Mouse (Mus musculus) lung, embryonic 14.5 days (tissue): ENCODE results near the gene Pwp2. TPM values are rescaled to one million over a fixed set of nuclear protein-coding genes. Genes with fewer than 3 reads are reported as not detected.
"Not testable (repeated sequence)": the region's sequence is repeated elsewhere in the genome, so short reads cannot be mapped to it uniquely, and the experiment has no call there.

Experiments
- ATAC-seq: fragments of 200-750 bp; cut with Nextera tagmentation; 2 replicates; pipeline ENCODE4 v1.8.0; 2017; ENCODE audit warnings: mild to moderate bottlenecking, moderate TSS enrichment, moderate library complexity; ENCODE audit not compliant: insufficient read depth
- DNase-seq: peaks from one replicate; pipeline ENCODE4 v3.0.0-alpha.2; 2015
- H3K27ac ChIP-seq: fragments of 300-500 bp; sonication (generic); 2 replicates; pipeline ENCODE4 v1.5.1; 2014; ENCODE audit warnings: low read depth, mild to moderate bottlenecking, moderate library complexity
- H3K27me3 ChIP-seq: fragments of 300-500 bp; sonication (generic); 2 replicates; pipeline ENCODE4 v1.6.1; 2014; ENCODE audit warnings: low read length, control low read depth; ENCODE audit not compliant: insufficient read depth
- H3K36me3 ChIP-seq: fragments of 300-500 bp; sonication (generic); 2 replicates; pipeline ENCODE4 v1.6.1; 2014; ENCODE audit warnings: control low read depth; ENCODE audit not compliant: insufficient read depth
- H3K4me1 ChIP-seq: fragments of 300-500 bp; sonication (generic); 2 replicates; pipeline ENCODE4 v1.6.1; 2014; ENCODE audit warnings: antibody characterized with exemption, control low read depth; ENCODE audit not compliant: insufficient read depth
- H3K4me2 ChIP-seq: fragments of 300-500 bp; sonication (generic); 2 replicates; pipeline ENCODE4 v1.6.1; 2014; ENCODE audit warnings: mild to moderate bottlenecking
- H3K4me3 ChIP-seq: fragments of 300-500 bp; sonication (generic); 2 replicates; pipeline ENCODE4 v1.5.1; 2014; ENCODE audit warnings: low read depth, low read length
- H3K9ac ChIP-seq: fragments of 300-500 bp; sonication (generic); 2 replicates; pipeline ENCODE4 v1.6.1; 2014
- H3K9me3 ChIP-seq: fragments of 300-500 bp; sonication (generic); 2 replicates; pipeline ENCODE4 v1.6.1; 2016; ENCODE audit warnings: low read depth, low read length, control low read depth
- CTCF ChIP-seq: IDR thresholded peaks from 2 replicates; pipeline ENCODE4 v1.5.1; 2016; ENCODE audit warnings: antibody characterized with exemption, low read depth
- WGBS: fragments of 180-500 bp; shearing (Covaris S2); extraction: QIAGEN DNeasy Blood & Tissue Kit; methylation state at CpG from one replicate; pipeline ENCODE4 v1.1.7; 2014; 5-methylcytosine and 5-hydroxymethylcytosine counted together
- polyA plus RNA-seq: library from polyadenylated mRNA; unstranded; fragments of >200 nt; fragmentation: Nextera tagmentation; extraction: Ambion mirVana; gene quantifications from 2 replicates; pipeline ENCODE4 v1.2.1, GENCODE M21; 2014

Pwp2 gene
- polyA plus RNA-seq, 1 experiment from 2014 or later, result 21.8 TPM

- peaks cover 4% of the 10 kb centered on the region; the same call in 1 of the 2 replicates for H3K27me3 ChIP-seq
- H3K4me1 ChIP-seq, result peaks cover 18% of the 10 kb centered on the region; the same call in 1 of the 2 replicates
- no peaks in the 10 kb centered on the region for H3K9me3 ChIP-seq
- 0 out of 2 replicates have a peak overlapping the region, but pooled peaks have one; percentile 51 for H3K4me2 ChIP-seq
- TF ChIP-seq CTCF, result no peak
- no peak overlapping the region for H3K27ac ChIP-seq
- no peaks in the 10 kb centered on the region for H3K36me3 ChIP-seq
- ATAC-seq (no peak), DNase-seq (no peak)
- H3K9ac ChIP-seq, result no peak overlapping the region
- 53% methylated on average over 4 of the region's 4 CpGs for WGBS
- no peak overlapping the region for H3K4me3 ChIP-seq
These were observed 50.5 kb downstream of the Pwp2 start for GRCm38 (mm10) chr10:78134400-78134799.

- Histone ChIP-seq H3K36me3 (no peaks in the 10 kb centered on the region), H3K27ac (no peak overlapping the region), H3K4me1 (peaks cover 5% of the 10 kb centered on the region; the same call in 1 of the 2 replicates), H3K9me3 (no peaks in the 10 kb centered on the region), H3K4me2 (no peak overlapping the region), H3K4me3 (no peak overlapping the region), H3K9ac (no peak overlapping the region), H3K27me3 (peaks cover 4% of the 10 kb centered on the region; the same call in 1 of the 2 replicates)
- no peak for TF ChIP-seq CTCF
- ATAC-seq, result no peak
- 77% methylated on average over 4 of the region's 4 CpGs for WGBS
- DNase-seq, result no peak
These were observed 55.0 kb downstream of the Pwp2 start for GRCm38 (mm10) chr10:78129998-78130397.

- Histone ChIP-seq H3K36me3 (no peaks in the 10 kb centered on the region), H3K27me3 (peaks cover 4% of the 10 kb centered on the region; the same call in 1 of the 2 replicates), H3K4me3 (no peak overlapping the region), H3K9ac (no peak overlapping the region), H3K27ac (no peak overlapping the region), H3K4me1 (no peaks in the 10 kb centered on the region), H3K9me3 (no peaks in the 10 kb centered on the region), H3K4me2 (no peak overlapping the region)
- WGBS, result 30% methylated on average over 11 of the region's 11 CpGs
- no peak for TF ChIP-seq CTCF
- DNase-seq, result peak; percentile 71
- peak; percentile 82 for ATAC-seq
These were observed 55.5 kb downstream of the Pwp2 start for GRCm38 (mm10) chr10:78129423-78129822.

GRCm38 (mm10) chr10:78128647-78129046 is 56.3 kb downstream of the Pwp2 start:
- Histone ChIP-seq H3K27me3 (peaks cover 4% of the 10 kb centered on the region; the same call in 1 of the 2 replicates), H3K36me3 (no peaks in the 10 kb centered on the region), H3K9me3 (no peaks in the 10 kb centered on the region), H3K4me1 (no peaks in the 10 kb centered on the region), H3K9ac (no peak overlapping the region), H3K4me2 (no peak overlapping the region), H3K4me3 (no peak overlapping the region), H3K27ac (no peak overlapping the region)
- ATAC-seq, result no peak
- WGBS, result 78% methylated on average over 2 of the region's 2 CpGs
- TF ChIP-seq CTCF, result no peak
- no peak for DNase-seq

GRCm38 (mm10) chr10:78127931-78128330 is 57.0 kb downstream of the Pwp2 start:
- no peak overlapping the region for H3K9ac ChIP-seq
- no peaks in the 10 kb centered on the region for H3K4me1 ChIP-seq
- H3K4me2 ChIP-seq, result no peak overlapping the region
- H3K27me3 ChIP-seq, result peaks cover 4% of the 10 kb centered on the region; the same call in 1 of the 2 replicates
- H3K36me3 ChIP-seq, result no peaks in the 10 kb centered on the region
- no peak overlapping the region for H3K27ac ChIP-seq
- H3K4me3 ChIP-seq, result no peak overlapping the region
- no peak for ATAC-seq
- no peak for DNase-seq
- WGBS, result 53% methylated on average over 1 of the region's 1 CpGs
- TF ChIP-seq CTCF, result no peak
- H3K9me3 ChIP-seq, result no peaks in the 10 kb centered on the region

GRCm38 (mm10) chr10:78127046-78127870 is 57.7 kb downstream of the Pwp2 start:
- no peak overlapping the region for H3K4me3 ChIP-seq
- no peaks in the 10 kb centered on the region for H3K36me3 ChIP-seq
- DNase-seq, result no peak
- H3K27me3 ChIP-seq, result peaks cover 4% of the 10 kb centered on the region; the same call in 1 of the 2 replicates
- no peak overlapping the region for H3K4me2 ChIP-seq
- no peak overlapping the region for H3K9ac ChIP-seq
- H3K9me3 ChIP-seq, result no peaks in the 10 kb centered on the region
- no peaks in the 10 kb centered on the region for H3K4me1 ChIP-seq
- no peak for TF ChIP-seq CTCF
- ATAC-seq, result no peak
- 65% methylated on average over 9 of the region's 9 CpGs for whole genome bisulfite sequencing
- no peak overlapping the region for H3K27ac ChIP-seq

GRCm38 (mm10) chr10:78126311-78126710 is 58.6 kb downstream of the Pwp2 start:
- no peaks in the 10 kb centered on the region for H3K9me3 ChIP-seq
- no peak overlapping the region for H3K9ac ChIP-seq
- no peak for ATAC-seq
- H3K4me1 ChIP-seq, result no peaks in the 10 kb centered on the region
- H3K27ac ChIP-seq, result no peak overlapping the region
- no peaks in the 10 kb centered on the region for H3K36me3 ChIP-seq
- WGBS, result 92% methylated on average over 5 of the region's 5 CpGs
- no peak for TF ChIP-seq CTCF
- no peak overlapping the region for H3K4me3 ChIP-seq
- H3K4me2 ChIP-seq, result no peak overlapping the region
- DNase-seq, result no peak
- peaks cover 4% of the 10 kb centered on the region; the same call in 1 of the 2 replicates for H3K27me3 ChIP-seq

GRCm38 (mm10) chr10:78125061-78125460 is 59.9 kb downstream of the Pwp2 start:
- H3K4me1 ChIP-seq, DNase-seq, ATAC-seq, H3K27me3 ChIP-seq, H3K9me3 ChIP-seq, H3K36me3 ChIP-seq, H3K4me3 ChIP-seq, H3K4me2 ChIP-seq, H3K27ac ChIP-seq, H3K9ac ChIP-seq: not testable (repeated sequence)
- WGBS, result 55% methylated on average over 8 of the region's 8 CpGs

GRCm38 (mm10) chr10:78124137-78124536 is 60.8 kb downstream of the Pwp2 start:
- WGBS, result 34% methylated on average over 6 of the region's 6 CpGs
- H3K9me3 ChIP-seq, ATAC-seq, H3K4me2 ChIP-seq, H3K27me3 ChIP-seq, DNase-seq, H3K4me3 ChIP-seq, H3K4me1 ChIP-seq, H3K36me3 ChIP-seq, H3K27ac ChIP-seq, H3K9ac ChIP-seq: not testable (repeated sequence)
